Mouse (Mus musculus) kidney, adult 2 months (tissue): ENCODE measurements at regions not wholly inside any gene's neighbourhood (a gene's known extent, or its start where the extent isn't known, plus 50 kb on each side); places are given as distances from the start of the nearest gene placed in this dataset.

Experiments
- CTCF ChIP-seq: fragments of 200-500 bp; conservative IDR thresholded peaks from 2 replicates; pipeline ENCODE4 v1.5.1; 2011; ENCODE audit warnings: low read depth, mild to moderate bottlenecking, control low read depth, low read length, moderate library complexity, mixed read lengths; ENCODE audit not compliant: insufficient read depth, insufficient read length
- POLR2A ChIP-seq: fragments of 200-500 bp; IDR thresholded peaks from one replicate; pipeline ENCODE4 v1.6.1; 2011; ENCODE audit warnings: low read depth, low read length, control low read depth

- TF ChIP-seq CTCF (no peak), POLR2A (no peak)
Measured at GRCm38 (mm10) chr8:117968306-117968705, 166.6 kb upstream of the Mphosph6 start.
